Mouse (Mus musculus) kidney, postnatal 36 days (tissue): ENCODE results near the gene Sdc4.
A peak's percentile ranks its signal among the peaks of the same experiment; 100 is the strongest.

Experiments used
- DNase-seq, 2 experiments: peaks; one replicate each; pipeline ENCODE4 v3.0.0; 2021 to 2022; ENCODE audit warnings: mixed read lengths in 2 of 2

Gene Sdc4

GRCm38 (mm10) chr2:164403396-164404081, 40.1 kb downstream of the Sdc4 start:
- DNase-seq, result no peak

GRCm38 (mm10) chr2:164402906-164403305, 40.8 kb downstream of the Sdc4 start, which contains the start of gene Rbpjl:
Rbpjl (plus strand) TSS chr2:164403141.
- DNase-seq, result peak; percentile 81 to 93

- DNase-seq, result no peak
These were observed 46.8 kb downstream of the Sdc4 start for GRCm38 (mm10) chr2:164396911-164397310.

GRCm38 (mm10) chr2:164396076-164396475, 47.6 kb downstream of the Sdc4 start:
- no peak for DNase-seq

- DNase-seq, result no peak
These were observed 50.6 kb downstream of the Sdc4 start for GRCm38 (mm10) chr2:164393126-164393525.

- peak; percentile 78 to 92 for DNase-seq
These were observed 54.2 kb downstream of the Sdc4 start for GRCm38 (mm10) chr2:164389499-164389898.

GRCm38 (mm10) chr2:164389020-164389419, 54.7 kb downstream of the Sdc4 start, which contains the start of gene Slpi:
Slpi (minus strand) TSS chr2:164389095.
- no peak for DNase-seq

DNA sequence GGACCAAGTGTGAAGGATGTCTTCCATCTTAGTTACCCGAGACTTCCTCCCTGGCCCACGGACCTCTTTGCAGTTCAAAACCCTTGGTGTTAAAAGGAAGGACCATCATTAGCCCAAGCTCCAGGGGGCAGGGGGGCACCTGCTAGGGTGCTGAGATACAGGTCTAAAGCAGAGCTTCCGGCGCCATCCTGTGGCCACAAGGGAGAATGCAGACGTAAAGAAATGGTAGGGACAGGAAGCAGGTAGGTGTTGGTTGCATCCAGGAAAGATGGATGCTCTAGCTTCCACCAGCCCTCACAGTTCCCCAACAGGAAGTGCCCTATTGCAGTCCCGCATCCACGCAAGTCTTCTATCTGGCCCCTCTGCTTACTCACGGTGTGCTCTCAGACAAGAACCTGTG, 56.7 kb downstream of the Sdc4 start:
- DNase-seq, result peak in 1 of 2 experiments; percentile 64

DNA sequence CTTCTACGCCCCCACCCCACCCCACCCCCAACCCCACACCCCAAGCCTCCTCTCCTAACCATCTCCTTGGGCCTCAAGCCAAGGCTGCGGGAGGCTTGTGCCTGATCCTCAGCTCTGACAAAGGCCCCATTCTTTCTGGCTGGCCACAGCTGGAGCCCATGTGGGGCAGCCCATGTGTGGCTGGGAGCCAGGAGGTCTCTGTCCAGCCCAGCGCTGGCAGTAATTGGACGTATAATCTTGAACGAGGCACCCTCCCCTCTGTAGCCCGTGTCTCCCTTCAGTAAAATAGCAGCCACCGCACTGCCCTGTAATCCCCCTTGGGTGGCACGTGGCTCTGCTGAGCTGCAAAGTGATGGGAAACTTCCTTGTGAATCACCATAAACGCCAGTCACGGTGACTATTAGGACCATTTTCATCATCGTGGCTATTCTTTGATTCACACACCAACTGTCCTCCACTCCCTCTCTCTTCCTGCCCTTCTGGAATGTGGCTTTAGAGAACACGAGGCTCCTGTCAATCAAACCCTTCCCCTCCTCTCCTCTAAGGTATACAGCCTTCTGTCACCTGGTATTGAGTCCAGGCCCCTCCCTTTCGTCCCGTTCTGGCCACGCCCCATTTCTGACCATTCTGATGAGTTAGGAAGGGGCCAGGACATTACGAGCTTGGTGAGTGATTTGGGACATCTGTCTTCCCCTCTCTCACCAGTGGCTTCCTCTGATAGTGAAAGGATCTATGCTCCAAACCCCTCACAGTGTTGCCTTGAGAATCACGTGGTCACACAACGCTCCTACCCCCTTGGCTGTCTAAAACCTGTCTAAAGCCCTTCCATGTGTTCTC, 57.5 kb downstream of the Sdc4 start:
- DNase-seq, result no peak

DNA sequence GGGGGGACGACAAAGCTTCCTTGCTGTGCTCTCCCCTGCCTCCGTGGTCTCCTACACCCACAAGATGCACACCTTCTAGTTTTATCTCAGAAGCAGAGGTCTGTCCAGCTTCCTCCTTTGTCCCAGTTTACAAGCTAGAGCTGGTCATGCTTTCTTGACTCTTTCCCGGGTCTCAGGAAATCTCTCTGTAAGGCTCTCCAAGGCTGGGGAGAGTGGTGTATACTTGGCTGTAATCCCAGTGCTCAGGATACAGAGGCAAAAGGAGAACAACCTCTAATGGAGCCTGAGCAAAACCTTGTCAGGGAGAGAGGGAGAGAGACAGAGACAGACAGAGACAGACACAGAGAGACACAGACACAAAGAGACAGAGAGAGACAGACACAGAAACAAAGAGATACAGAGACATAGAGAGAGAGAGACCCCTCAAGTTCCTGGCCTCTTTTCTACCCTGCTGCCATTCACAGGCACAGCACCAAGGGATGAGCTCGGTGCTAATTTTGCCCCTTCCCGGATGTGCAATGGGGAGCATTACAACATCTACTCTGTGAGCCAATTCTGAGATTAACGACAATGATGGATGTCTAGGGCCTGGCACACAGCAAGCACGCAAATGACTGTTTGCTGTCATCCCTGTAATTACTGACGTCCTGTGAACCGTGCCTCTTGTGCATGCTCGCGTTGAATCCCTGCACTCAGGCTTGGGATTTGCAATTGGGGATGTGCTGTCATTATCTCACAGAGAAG, 59.9 kb downstream of the Sdc4 start:
- no peak for DNase-seq

- no peak for DNase-seq
These were observed 60.7 kb downstream of the Sdc4 start for GRCm38 (mm10) chr2:164382971-164383370.

GRCm38 (mm10) chr2:164381726-164382125, 62.0 kb downstream of the Sdc4 start:
- DNase-seq, result peak in 1 of 2 experiments; percentile 11

DNA sequence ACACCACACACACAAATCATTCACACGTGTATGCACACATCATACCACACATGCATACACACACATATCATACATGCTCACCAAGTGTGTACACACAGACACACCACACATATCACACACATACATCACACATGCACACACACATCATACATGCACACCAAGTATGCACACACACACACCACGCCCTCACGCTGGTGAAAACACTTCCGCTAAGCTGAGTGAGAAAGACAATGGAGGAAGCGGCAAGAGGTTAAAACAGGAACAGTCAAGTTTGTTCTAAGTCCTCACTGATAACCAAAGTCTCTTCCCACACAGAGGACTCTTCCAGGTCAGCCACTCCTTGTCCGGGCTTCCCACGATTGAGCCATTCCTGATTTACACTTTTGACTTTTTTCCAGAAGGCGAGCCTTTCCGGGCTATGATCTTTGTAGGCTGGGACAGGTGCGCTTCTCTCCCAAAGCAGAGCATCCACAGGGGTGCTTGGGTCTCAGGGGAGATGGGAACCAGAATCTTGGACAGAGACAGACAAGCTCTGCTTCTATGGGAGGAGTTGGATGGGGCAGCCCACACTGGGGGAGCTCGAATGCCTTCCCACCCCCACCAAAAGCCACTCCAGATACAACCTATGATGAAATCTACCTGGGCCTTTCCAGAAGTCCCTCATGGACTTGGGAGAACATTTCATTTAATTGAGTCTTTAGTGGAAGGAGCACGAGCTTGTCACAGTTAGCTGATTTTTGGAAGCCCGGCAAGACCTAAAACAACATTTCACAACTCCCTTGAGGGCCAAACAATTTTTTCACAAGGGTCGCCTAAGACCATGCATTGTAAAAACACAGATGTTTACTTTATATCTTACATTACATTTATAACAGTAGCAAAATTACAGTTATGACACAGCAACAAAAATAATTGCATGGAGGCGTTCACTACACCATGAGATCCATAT, 65.9 kb downstream of the Sdc4 start:
- DNase-seq, result no peak
